Mouse (Mus musculus) C2C12 (cell line): ENCODE measurements at regions not wholly inside any gene's neighbourhood (a gene's known extent, or its start where the extent isn't known, plus 50 kb on each side); places are given as distances from the start of the nearest gene placed in this dataset.

Experiments used
- CTCF ChIP-seq: IDR thresholded peaks from one replicate; pipeline ENCODE4 v1.5.1; 2011; ENCODE audit not compliant: control insufficient read depth, insufficient read depth, insufficient read length
- FOSL1 ChIP-seq: IDR thresholded peaks from one replicate; pipeline ENCODE4 v1.8.0; 2011; ENCODE audit warnings: mild to moderate bottlenecking, low read length; ENCODE audit not compliant: poor library complexity, insufficient read depth, severe bottlenecking

DNA sequence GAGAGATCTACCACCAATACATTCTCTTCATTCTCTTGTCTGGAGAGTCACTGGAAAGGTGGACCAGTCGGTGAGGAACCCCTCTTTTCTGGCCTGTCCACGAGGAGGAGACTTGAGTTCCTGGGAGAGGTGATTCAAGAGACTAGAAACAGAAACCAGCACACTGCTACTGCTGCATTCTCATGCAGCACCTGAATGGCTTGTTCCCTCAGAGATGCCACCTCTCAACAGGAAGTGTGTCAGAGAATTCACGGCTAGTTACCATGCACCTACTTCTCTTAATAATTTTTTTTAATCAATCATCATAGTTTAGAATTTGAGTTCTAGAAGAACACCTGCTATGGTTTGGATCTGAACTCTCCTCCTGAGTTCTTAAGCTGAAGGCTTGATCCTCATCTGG lies 52.0 kb upstream of the Dynlrb2 start:
- TF ChIP-seq CTCF (no peak), FOSL1 (no peak)
